Mouse (Mus musculus): ENCODE data around the gene Tmod1. TPM values are rescaled to one million over a fixed set of nuclear protein-coding genes. Genes with fewer than 3 reads are reported as not detected.

Tmod1 gene
- 50.0 and 52.5 TPM in 2 replicates for polyA plus RNA-seq (2015; fragmentation: Nextera tagmentation; extraction: Ambion mirVana)

DNA sequence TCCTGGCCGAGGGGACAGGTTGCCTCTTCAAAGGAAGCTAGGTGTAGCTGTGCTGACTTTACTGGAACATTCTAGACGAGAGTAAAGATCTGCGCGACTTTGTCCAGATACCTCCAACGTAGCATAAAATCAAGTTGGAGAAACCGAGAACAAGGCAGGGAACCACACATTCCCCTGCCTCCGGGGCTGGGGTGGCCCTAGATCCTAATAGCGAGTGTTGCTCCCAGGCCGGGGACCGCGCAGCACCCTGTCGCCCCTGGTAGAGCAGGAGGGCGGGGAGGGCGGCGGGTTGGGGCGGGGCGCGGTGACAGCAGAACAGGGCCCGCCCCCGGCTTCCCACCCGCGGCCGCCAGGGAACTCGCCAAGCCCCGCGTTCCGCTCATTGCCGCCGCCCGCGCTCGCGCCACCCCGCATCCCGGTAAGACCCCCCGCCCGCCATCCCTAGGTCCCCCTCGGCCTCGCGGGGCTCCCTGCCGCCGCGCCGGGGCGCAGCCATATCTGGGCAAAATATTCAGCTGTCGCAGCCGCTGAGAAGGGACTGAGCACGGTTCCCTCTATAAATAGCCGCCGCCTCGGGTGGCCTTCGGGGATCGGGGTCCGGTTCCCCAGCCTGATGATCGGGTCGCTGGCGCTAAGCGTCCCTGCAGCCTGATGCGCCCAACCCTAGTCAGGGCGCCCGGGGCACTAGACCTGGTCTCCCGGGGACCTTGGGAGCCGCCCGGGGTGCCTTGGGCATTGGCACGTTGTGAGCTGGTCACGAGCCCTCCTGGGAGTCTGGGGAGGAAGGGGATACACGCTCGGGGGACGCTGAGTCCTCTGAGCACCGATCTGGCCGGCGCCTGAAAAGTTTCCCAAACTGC is at the start of gene Tmod1:
Gene Tmod1 (plus strand): TSS at position 44 of the 860 bp plus-strand sequence.
- Histone ChIP-seq H3K4me1 (ENCODE audit: control insufficient read depth, low read depth, low read length) (peaks cover 27% of the 10 kb centered on the region), H3K36me3 (ENCODE audit: control insufficient read depth, insufficient read depth) (peaks cover 8% of the 10 kb centered on the region), H3K4me3 (ENCODE audit: low read depth, low read length) (peak within 1 kb of the TSS; percentile 93), H3K27me3 (ENCODE audit: control insufficient read depth, insufficient read depth, low read depth, low read length) (peaks cover 14% of the 10 kb centered on the region; the same call in 1 of the 2 replicates), H3K27ac (ENCODE audit: low read length) (peak within 1 kb of the TSS; percentile 98), H3K9me3 (replicated peaks; ENCODE audit: control insufficient read depth, low read length) (no peaks in the 10 kb centered on the region), H3K4me2 (ENCODE audit: low read depth, low read length) (peak within 1 kb of the TSS; percentile 80), H3K9ac (ENCODE audit: low read depth, low read length) (peak within 1 kb of the TSS; percentile 98)
- peak; percentile 65 for ATAC-seq (ENCODE audit: low read depth)
- under 1% methylated on average over 59 of the region's 72 CpGs for WGBS (ENCODE audit: insufficient replicate concordance)

DNA sequence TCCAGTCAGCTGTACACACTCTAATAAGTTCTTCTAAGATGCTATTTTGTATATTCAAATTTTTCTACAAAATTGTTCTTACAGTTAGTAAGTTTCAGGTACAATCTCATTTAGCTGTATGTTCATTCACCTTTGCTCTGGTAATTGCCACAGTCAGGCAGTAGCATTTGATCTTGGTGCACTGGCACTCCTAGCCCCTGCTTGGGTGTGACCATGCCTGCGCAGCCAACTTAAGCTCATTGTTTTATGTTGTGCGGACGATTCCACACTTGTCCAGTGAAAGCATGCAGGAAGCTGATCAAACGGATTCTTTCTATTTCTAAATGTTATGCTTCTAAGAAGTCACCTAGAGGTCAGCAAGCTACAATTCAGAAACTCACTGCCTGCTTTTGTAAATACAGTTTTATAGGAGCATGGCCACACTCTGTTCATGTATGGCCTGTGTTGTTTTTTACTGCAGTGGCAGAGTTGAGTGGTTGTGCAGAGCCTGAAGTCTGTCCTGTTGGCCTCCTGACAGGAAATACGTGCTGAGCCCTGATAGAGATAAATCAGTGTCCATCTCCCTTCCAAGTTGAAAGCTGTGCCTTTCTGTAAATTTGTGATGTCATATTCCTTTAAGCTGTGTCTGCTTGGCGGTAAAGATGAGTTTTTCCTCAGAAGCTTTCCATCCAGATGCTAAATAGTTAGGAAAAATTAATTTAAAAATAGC is 48.2 kb upstream of the Tmod1 start:
- Histone ChIP-seq H3K4me3 (ENCODE audit: low read depth, low read length) (no peak overlapping the region), H3K36me3 (ENCODE audit: control insufficient read depth, insufficient read depth) (no peaks in the 10 kb centered on the region), H3K9ac (ENCODE audit: low read depth, low read length) (no peak overlapping the region), H3K27me3 (ENCODE audit: control insufficient read depth, insufficient read depth, low read depth, low read length) (no peaks in the 10 kb centered on the region), H3K9me3 (replicated peaks; ENCODE audit: control insufficient read depth, low read length) (no peaks in the 10 kb centered on the region), H3K4me2 (ENCODE audit: low read depth, low read length) (no peak overlapping the region), H3K27ac (ENCODE audit: low read length) (no peak overlapping the region), H3K4me1 (ENCODE audit: control insufficient read depth, low read depth, low read length) (no peaks in the 10 kb centered on the region)
- 45% methylated on average over 6 of the region's 6 CpGs for WGBS (ENCODE audit: insufficient replicate concordance)
- ATAC-seq (ENCODE audit: low read depth) = no peak

DNA sequence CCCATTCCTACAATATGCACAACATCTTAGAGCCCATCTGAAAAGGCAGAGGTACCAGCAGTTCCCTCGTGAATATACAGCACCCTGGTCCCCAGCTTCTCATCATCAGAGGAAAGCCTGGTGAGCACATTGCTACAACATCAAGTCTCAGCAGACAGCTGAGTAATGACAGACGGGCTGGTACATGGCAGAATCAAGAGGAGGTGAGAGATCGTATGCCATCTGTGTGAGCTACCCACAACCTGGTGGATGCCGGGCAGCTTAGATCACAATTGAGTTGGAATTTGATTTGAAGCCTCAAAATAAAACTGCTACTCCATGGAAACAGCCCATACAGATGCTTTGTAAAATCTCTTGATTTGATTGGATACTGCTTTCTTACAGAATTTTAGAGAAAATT is 40.2 kb upstream of the Tmod1 start:
- no peaks in the 10 kb centered on the region for H3K4me1 ChIP-seq (ENCODE audit: control insufficient read depth, low read depth, low read length)
- H3K27ac ChIP-seq (ENCODE audit: low read length) = no peak overlapping the region
- H3K4me2 ChIP-seq (ENCODE audit: low read depth, low read length) = no peak overlapping the region
- H3K27me3 ChIP-seq (ENCODE audit: control insufficient read depth, insufficient read depth, low read depth, low read length) = no peaks in the 10 kb centered on the region
- H3K4me3 ChIP-seq (ENCODE audit: low read depth, low read length) = no peak overlapping the region
- ATAC-seq (ENCODE audit: low read depth) = no peak
- no peaks in the 10 kb centered on the region for H3K36me3 ChIP-seq (ENCODE audit: control insufficient read depth, insufficient read depth)
- WGBS (ENCODE audit: insufficient replicate concordance) = 73% methylated on average over 4 of the region's 4 CpGs
- H3K9me3 ChIP-seq (replicated peaks; ENCODE audit: control insufficient read depth, low read length) = no peaks in the 10 kb centered on the region
- H3K9ac ChIP-seq (ENCODE audit: low read depth, low read length) = no peak overlapping the region

DNA sequence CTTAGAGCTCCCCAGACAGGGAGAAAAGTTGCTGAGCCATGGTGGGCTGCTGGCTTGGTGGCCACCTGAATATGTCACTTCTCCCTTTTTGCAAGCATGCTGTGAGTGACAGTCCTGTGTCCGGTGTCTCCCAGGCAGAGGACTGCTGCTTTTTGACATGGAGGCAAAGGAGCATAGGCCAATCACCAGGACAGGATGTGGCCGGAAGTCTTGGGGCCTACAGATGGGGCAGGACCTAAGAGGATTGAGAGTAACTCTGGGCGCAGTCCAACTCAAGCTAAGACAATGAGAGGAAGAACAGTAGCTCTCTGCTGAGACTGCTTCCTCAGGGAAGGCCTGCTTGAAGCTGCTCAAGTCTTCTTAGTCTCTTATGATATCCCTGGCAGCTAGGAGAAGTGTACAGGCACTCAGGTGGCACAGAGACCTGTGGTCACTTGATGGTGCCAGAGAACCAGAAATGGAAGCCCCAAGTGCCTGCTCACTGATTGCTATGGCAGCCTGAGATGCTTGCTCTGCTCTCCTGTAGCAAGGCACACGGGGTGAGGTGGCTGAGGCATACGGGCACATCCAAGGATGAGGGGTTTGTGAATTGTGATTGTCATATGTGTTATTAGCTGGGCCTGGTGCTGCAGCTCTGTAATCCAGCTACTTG is 30.5 kb upstream of the Tmod1 start:
- no peaks in the 10 kb centered on the region for H3K27me3 ChIP-seq (ENCODE audit: control insufficient read depth, insufficient read depth, low read depth, low read length)
- no peak overlapping the region for H3K9ac ChIP-seq (ENCODE audit: low read depth, low read length)
- 44% methylated on average over 5 of the region's 5 CpGs for WGBS (ENCODE audit: insufficient replicate concordance)
- H3K36me3 ChIP-seq (ENCODE audit: control insufficient read depth, insufficient read depth) = no peaks in the 10 kb centered on the region
- no peak overlapping the region; the same call in 1 of the 2 replicates for H3K27ac ChIP-seq (ENCODE audit: low read length)
- H3K9me3 ChIP-seq (replicated peaks; ENCODE audit: control insufficient read depth, low read length) = no peaks in the 10 kb centered on the region
- H3K4me3 ChIP-seq (ENCODE audit: low read depth, low read length) = no peak overlapping the region
- 0 out of 2 replicates have a peak, but pooled peaks have one; percentile 21 for ATAC-seq (ENCODE audit: low read depth)
- H3K4me2 ChIP-seq (ENCODE audit: low read depth, low read length) = no peak overlapping the region
- peaks cover 6% of the 10 kb centered on the region; the same call in 1 of the 2 replicates for H3K4me1 ChIP-seq (ENCODE audit: control insufficient read depth, low read depth, low read length)

DNA sequence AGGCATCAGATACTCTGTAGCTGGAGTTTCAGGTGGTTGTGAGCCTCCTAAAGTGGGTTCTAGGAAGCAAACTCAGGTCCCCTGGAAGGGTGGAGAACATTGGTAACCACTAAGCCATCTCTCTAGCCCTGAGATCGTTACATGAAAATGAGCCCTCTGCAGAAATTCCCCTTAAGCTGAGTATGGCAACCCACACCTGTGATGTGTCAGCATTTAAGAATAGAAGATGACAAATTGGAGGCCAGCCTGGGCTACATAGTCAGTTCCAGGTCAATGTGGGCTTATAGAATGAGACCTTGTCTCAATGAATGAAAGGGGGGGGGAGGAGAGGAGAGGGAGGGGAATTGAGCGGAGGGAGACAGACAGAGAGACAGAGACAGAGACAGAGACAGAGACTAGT is 27.0 kb upstream of the Tmod1 start:
- ATAC-seq (ENCODE audit: low read depth) = no peak
- Histone ChIP-seq H3K4me1 (ENCODE audit: control insufficient read depth, low read depth, low read length) (peaks cover 6% of the 10 kb centered on the region; the same call in 1 of the 2 replicates), H3K27me3 (ENCODE audit: control insufficient read depth, insufficient read depth, low read depth, low read length) (no peaks in the 10 kb centered on the region), H3K4me2 (ENCODE audit: low read depth, low read length) (no peak overlapping the region), H3K27ac (ENCODE audit: low read length) (no peak overlapping the region), H3K9ac (ENCODE audit: low read depth, low read length) (no peak overlapping the region), H3K36me3 (ENCODE audit: control insufficient read depth, insufficient read depth) (no peaks in the 10 kb centered on the region), H3K4me3 (ENCODE audit: low read depth, low read length) (no peak overlapping the region), H3K9me3 (replicated peaks; ENCODE audit: control insufficient read depth, low read length) (no peaks in the 10 kb centered on the region)
- WGBS (ENCODE audit: insufficient replicate concordance) = 53% methylated on average over 2 of the region's 2 CpGs

DNA sequence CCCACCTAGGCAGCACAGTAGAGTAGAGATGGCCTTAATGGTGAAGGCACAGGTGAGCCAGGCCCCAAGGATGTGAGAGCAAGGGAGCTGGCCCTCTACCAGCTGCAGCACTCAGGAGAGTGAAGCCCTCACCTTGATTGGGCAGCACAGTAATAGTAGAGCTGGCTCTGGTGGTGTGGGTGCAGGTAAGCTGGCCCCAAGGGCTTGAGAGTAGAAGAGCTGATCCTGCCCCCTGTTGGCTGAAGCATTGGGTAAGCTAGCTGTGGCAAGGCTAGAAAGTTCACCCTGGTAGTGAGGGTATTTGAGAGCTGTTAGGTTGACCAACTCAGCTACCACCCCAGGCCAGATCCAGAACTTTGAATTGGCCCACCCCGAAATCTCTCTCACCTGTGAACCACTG is 23.1 kb upstream of the Tmod1 start:
- no peaks in the 10 kb centered on the region for H3K9me3 ChIP-seq (replicated peaks; ENCODE audit: control insufficient read depth, low read length)
- no peaks in the 10 kb centered on the region for H3K36me3 ChIP-seq (ENCODE audit: control insufficient read depth, insufficient read depth)
- H3K4me3 ChIP-seq (ENCODE audit: low read depth, low read length) = no peak overlapping the region
- no peaks in the 10 kb centered on the region for H3K27me3 ChIP-seq (ENCODE audit: control insufficient read depth, insufficient read depth, low read depth, low read length)
- H3K4me2 ChIP-seq (ENCODE audit: low read depth, low read length) = no peak overlapping the region
- WGBS (ENCODE audit: insufficient replicate concordance) = 65% methylated on average over 1 of the region's 1 CpGs
- H3K4me1 ChIP-seq (ENCODE audit: control insufficient read depth, low read depth, low read length) = no peaks in the 10 kb centered on the region
- no peak overlapping the region for H3K27ac ChIP-seq (ENCODE audit: low read length)
- H3K9ac ChIP-seq (ENCODE audit: low read depth, low read length) = no peak overlapping the region
- ATAC-seq (ENCODE audit: low read depth) = no peak

DNA sequence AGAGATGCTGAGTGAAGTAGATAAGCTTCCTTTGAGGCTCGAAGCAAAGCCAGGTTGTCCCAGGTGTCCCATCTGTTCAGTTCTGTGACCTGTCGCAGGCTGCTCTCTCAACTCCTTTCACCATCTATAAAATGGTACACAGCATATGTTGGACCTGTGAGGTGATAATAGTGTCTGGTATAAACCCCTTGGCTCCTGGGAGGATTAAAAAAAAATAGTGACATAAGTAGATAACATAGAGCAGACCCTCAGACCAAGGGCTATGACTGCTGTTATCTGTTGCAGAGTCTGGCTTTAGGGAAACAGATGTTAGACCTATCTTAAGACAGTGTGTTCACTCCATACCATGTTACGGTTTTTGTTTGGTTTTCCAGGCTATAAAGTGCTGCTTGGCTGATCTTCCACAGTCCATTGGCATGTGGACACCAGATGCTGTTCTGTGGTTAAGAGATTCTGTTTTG is 15.7 kb upstream of the Tmod1 start:
- H3K9ac ChIP-seq (ENCODE audit: low read depth, low read length) = no peak overlapping the region
- 17% methylated on average over 3 of the region's 3 CpGs for WGBS (ENCODE audit: insufficient replicate concordance)
- no peak overlapping the region for H3K4me3 ChIP-seq (ENCODE audit: low read depth, low read length)
- peak; percentile 82 for ATAC-seq (ENCODE audit: low read depth)
- no peaks in the 10 kb centered on the region for H3K36me3 ChIP-seq (ENCODE audit: control insufficient read depth, insufficient read depth)
- H3K4me2 ChIP-seq (ENCODE audit: low read depth, low read length) = no peak overlapping the region
- no peaks in the 10 kb centered on the region for H3K9me3 ChIP-seq (replicated peaks; ENCODE audit: control insufficient read depth, low read length)
- H3K27me3 ChIP-seq (ENCODE audit: control insufficient read depth, insufficient read depth, low read depth, low read length) = no peaks in the 10 kb centered on the region
- H3K4me1 ChIP-seq (ENCODE audit: control insufficient read depth, low read depth, low read length) = peaks cover 10% of the 10 kb centered on the region
- H3K27ac ChIP-seq (ENCODE audit: low read length) = no peak overlapping the region

DNA sequence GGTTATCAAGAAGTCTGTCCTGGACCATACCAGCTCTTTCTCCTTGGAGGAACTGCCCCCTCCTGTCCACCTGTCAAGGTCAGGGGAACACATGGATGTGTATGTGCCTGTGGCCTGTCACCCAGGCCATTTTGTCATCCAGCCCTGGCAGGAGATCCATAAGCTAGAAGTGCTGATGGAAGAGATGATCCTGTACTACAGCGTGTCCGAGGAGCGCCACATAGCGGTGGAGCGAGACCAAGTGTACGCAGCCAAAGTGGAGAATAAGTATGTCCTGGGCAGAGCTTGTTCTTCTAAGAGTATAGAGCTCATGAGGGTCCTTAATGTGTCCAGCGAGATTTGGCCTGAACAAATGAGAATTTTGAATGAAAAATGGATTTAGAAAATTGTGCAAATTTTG is 12.8 kb upstream of the Tmod1 start:
- 41% methylated on average over 7 of the region's 7 CpGs for WGBS (ENCODE audit: insufficient replicate concordance)
- H3K9ac ChIP-seq (ENCODE audit: low read depth, low read length) = no peak overlapping the region
- H3K36me3 ChIP-seq (ENCODE audit: control insufficient read depth, insufficient read depth) = no peaks in the 10 kb centered on the region
- no peak overlapping the region for H3K27ac ChIP-seq (ENCODE audit: low read length)
- no peaks in the 10 kb centered on the region for H3K27me3 ChIP-seq (ENCODE audit: control insufficient read depth, insufficient read depth, low read depth, low read length)
- H3K4me1 ChIP-seq (ENCODE audit: control insufficient read depth, low read depth, low read length) = peaks cover 10% of the 10 kb centered on the region
- H3K9me3 ChIP-seq (replicated peaks; ENCODE audit: control insufficient read depth, low read length) = no peaks in the 10 kb centered on the region
- no peak; the same call in 1 of the 2 replicates for ATAC-seq (ENCODE audit: low read depth)
- H3K4me3 ChIP-seq (ENCODE audit: low read depth, low read length) = no peak overlapping the region
- no peak overlapping the region for H3K4me2 ChIP-seq (ENCODE audit: low read depth, low read length)

Measured in liver, embryonic 16.5 days (tissue).